Mouse (Mus musculus): ENCODE results near the gene Clk3.
A peak's percentile ranks its signal among the peaks of the same experiment; 100 is the strongest.

The Clk3 gene

DNA sequence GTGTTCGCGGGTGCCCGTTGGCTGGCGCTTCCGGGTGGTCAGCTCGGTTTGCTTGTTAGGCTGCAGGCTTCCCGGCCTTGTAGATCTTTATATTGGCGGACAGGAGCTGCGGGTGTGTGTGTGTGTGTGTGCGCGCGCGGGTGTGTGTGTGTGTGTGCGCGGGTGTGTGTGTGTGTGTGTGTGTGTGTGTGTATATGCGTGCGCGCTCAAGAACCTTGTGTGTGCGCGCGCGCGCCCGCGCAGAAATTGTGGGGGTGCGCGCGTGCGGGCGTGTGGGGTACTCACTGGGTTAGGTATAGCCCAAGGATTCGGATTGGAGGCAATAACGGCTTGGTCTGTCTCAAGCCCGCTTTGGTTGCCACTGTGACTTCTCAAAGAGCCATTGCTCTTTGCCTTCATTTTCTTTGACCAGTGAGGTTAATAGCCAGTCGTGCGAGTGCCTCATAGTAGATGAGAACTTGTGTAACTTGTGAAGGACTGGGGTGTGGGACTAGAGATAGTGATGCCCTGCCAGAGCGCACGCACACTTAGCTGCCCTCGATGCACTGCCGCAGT, 56.9 kb downstream of the Clk3 start:
- peaks cover 5% of the 10 kb centered on the region; the same call in 1 of the 2 replicates for H3K27me3 ChIP-seq (ENCODE audit: insufficient read depth, low read length)
- H3K36me3 ChIP-seq (ENCODE audit: insufficient read depth, low read length) = peaks cover 26% of the 10 kb centered on the region
- H3K9me3 ChIP-seq (ENCODE audit: low read length) = no peaks in the 10 kb centered on the region
- H3K4me1 ChIP-seq (replicated peaks; ENCODE audit: low read depth, low read length) = peaks cover 24% of the 10 kb centered on the region
- no peak for TF ChIP-seq CTCF (conservative IDR thresholded peaks at IDR 0.05; ENCODE audit: low read length)
- TF ChIP-seq NANOG (IDR thresholded peaks at IDR 0.05; ENCODE audit: borderline replicate concordance, low read length) = no peak
- TF ChIP-seq POU5F1 (IDR thresholded peaks at IDR 0.05; ENCODE audit: borderline replicate concordance, low read length) = no peak
- peak overlapping the region; percentile 95 for H3K4me3 ChIP-seq (replicated peaks; ENCODE audit: low read length)

DNA sequence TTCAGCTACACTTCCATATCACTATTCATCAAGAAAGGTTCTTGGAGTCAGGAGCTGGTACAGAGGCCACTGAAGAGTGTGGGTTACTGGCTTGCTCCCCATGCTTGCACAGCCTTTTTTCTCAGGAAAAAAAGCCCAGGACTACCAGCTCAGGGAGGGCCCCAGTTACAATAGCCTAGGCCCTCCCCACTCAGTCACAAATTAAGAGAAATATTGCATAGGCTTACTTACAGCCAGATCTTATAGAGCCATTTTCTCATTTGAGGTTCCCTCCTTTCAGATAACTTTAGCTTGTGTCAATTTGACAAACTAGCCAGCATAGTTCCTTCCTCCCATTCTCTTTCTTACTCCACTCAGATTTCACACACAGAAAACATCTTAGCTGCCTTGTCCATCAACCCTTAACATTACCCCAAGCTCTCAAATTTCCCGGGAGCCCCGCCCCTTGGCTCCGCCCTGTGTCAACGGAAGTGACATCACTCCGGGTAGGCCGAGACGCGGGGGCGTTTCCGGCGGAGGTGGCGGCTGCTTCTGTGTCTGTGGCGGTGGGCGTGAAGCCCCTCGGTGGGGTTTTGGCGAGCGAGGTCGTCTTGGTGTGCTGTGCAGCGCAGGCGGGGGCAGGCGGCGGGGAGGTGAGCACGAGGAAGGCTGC, 57.5 kb downstream of the Clk3 start, which contains the start of gene Edc3:
TSS of gene Edc3 (plus strand) at position 473 of the 652 bp plus-strand sequence.
- Histone ChIP-seq H3K4me3 (replicated peaks; ENCODE audit: low read length) (peak within 1 kb of the TSS; percentile 95), H3K4me1 (replicated peaks; ENCODE audit: low read depth, low read length) (peaks cover 24% of the 10 kb centered on the region), H3K9me3 (ENCODE audit: low read length) (no peaks in the 10 kb centered on the region), H3K27me3 (ENCODE audit: insufficient read depth, low read length) (peaks cover 7% of the 10 kb centered on the region; the same call in 1 of the 2 replicates), H3K36me3 (ENCODE audit: insufficient read depth, low read length) (peaks cover 20% of the 10 kb centered on the region)
- TF ChIP-seq NANOG (IDR thresholded peaks at IDR 0.05; ENCODE audit: borderline replicate concordance, low read length) (no peak), POU5F1 (IDR thresholded peaks at IDR 0.05; ENCODE audit: borderline replicate concordance, low read length) (no peak), CTCF (conservative IDR thresholded peaks at IDR 0.05; ENCODE audit: low read length) (no peak)

DNA sequence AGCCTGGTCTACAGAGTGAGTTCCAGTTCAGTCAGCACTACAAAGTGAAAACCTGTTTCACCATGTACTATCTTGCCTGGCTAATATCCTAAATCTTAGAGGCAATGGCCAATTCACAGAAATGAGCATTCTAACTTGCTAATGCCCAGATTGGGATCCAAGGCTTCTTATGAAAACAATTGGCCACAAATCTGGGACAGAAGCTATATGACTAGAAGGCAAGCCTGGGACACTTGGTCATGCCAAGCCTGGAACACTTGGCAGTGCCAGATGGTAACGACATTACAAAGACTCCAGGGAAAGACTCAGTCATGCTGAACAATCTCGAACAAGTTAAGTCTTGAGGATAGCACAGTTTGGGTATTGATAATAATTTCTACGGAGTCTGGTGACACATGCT, 59.2 kb downstream of the Clk3 start:
- H3K9me3 ChIP-seq (ENCODE audit: low read length) = no peaks in the 10 kb centered on the region
- no peak overlapping the region for H3K4me3 ChIP-seq (replicated peaks; ENCODE audit: low read length)
- TF ChIP-seq NANOG (IDR thresholded peaks at IDR 0.05; ENCODE audit: borderline replicate concordance, low read length) = no peak
- TF ChIP-seq POU5F1 (IDR thresholded peaks at IDR 0.05; ENCODE audit: borderline replicate concordance, low read length) = no peak
- peaks cover 11% of the 10 kb centered on the region for H3K27me3 ChIP-seq (ENCODE audit: insufficient read depth, low read length)
- peaks cover 31% of the 10 kb centered on the region for H3K4me1 ChIP-seq (replicated peaks; ENCODE audit: low read depth, low read length)
- peaks cover 10% of the 10 kb centered on the region for H3K36me3 ChIP-seq (ENCODE audit: insufficient read depth, low read length)

All from E14TG2a.4 (cell line).